Mouse (Mus musculus): ENCODE measurements at regions not wholly inside any gene's neighbourhood (a gene's known extent, or its start where the extent isn't known, plus 50 kb on each side); places are given as distances from the start of the nearest gene placed in this dataset.
A peak's percentile ranks its signal among the peaks of the same experiment; 100 is the strongest.

GRCm38 (mm10) chr17:49219512-49220197 is 208.5 kb upstream of the Mocs1 start:
- DNase-seq, result no peak

GRCm38 (mm10) chr17:49223212-49223611 is 204.9 kb upstream of the Mocs1 start:
- DNase-seq, result no peak

DNA sequence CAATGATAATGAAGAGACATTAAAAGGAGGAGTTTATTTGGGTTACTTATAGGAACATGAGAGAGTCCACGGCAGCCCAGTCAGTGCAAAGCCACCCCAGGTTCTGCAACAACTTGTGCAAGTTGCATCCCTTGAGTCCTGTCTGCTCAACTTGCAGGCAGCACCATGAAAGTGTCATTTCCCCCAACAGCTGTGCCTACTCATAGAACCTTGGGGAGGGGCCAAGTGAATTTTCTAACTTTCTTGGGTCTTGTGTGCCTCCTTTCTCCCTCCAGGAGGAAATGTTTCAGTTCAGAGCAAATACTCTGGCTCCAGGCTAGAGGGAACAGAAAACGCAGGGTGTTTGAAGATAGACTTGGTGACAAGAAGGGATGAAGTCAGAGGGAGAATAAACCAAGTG is 204.5 kb upstream of the Mocs1 start:
- DNase-seq, result peak; percentile 73

GRCm38 (mm10) chr17:49225255-49226015 is 202.7 kb upstream of the Mocs1 start:
- DNase-seq, result no peak

DNA sequence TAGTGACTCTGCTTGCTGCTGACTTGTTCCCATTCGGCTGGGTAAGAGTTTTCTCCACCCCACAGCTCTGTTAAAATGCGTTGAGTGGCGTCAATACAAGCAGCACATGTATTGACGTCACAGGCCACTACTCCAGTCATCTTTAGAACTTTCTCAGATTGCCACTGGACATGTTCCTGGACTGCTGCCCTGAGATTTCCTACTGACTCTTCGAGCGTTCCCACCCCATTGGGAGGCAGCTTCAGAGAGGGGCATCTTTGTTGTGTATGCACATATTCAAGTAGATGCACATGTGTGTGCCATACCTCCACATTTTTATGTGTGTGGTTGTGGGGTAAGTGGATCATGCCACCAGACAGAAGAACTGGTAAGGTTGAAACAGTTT is 202.2 kb upstream of the Mocs1 start:
- no peak for DNase-seq

DNA sequence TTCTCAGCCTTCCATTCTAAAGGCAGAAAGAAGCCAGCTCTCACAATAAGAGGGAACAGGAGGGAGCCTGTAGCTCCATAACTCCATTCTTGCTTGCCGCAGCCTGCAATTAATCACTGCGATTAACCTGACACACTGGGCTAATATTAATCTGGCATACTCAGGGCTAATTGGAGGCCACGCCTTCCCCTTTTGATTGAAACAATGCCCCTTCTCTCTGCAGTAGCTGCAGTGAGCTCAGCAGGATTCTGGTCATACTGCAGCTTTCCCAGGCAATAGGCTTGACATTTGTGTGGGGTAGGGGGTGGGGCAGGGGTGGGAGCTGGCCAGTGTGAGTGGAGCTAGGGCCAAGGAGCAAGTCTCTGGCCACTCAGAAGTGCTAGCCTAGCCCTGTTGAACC is 196.9 kb upstream of the Mocs1 start:
- DNase-seq, result no peak

- no peak for DNase-seq
These were observed 188.1 kb upstream of the Mocs1 start for GRCm38 (mm10) chr17:49240097-49240496.

DNA sequence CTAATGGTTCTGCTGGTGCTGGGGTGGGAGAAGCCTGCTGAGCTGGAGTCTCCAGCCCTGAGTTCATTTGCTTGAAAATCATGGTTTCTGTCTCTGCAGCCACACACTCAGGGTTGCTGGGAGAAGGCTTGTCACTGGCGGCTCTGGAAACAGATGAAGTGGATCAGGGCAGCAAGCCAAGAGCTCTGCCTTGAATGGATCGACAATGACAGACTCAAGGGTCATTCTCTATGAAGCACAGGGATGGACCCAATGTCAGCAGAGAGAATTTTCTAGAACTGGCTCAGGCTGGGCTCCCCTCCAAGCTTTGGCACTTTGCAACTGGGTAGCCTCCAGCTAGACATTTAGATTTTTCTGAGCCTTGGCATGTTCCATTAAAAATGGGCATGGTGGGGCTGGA is 184.7 kb upstream of the Mocs1 start:
- peak; percentile 82 for DNase-seq

GRCm38 (mm10) chr17:49245013-49245412 is 183.1 kb upstream of the Mocs1 start:
- no peak for DNase-seq

DNA sequence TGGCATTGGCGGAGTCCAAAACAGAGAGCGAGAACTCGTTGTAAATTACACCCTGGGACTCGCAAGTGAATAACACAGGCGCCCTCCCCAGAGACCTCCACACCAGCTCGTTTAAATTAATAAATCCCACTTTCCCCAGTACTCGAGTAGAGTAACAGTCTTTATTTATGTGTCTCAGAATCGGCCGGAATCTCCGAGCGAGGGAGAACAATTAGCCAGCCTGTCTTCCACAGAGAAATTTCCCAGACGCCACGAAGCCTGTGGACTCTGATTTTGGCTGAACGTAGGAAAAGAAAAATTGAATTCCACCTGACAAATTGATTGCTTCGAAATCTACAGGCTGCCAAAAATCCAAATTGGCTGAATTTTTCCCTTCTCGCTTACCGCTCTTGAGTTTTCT is 180.9 kb upstream of the Mocs1 start:
- peak; percentile 39 for DNase-seq

DNA sequence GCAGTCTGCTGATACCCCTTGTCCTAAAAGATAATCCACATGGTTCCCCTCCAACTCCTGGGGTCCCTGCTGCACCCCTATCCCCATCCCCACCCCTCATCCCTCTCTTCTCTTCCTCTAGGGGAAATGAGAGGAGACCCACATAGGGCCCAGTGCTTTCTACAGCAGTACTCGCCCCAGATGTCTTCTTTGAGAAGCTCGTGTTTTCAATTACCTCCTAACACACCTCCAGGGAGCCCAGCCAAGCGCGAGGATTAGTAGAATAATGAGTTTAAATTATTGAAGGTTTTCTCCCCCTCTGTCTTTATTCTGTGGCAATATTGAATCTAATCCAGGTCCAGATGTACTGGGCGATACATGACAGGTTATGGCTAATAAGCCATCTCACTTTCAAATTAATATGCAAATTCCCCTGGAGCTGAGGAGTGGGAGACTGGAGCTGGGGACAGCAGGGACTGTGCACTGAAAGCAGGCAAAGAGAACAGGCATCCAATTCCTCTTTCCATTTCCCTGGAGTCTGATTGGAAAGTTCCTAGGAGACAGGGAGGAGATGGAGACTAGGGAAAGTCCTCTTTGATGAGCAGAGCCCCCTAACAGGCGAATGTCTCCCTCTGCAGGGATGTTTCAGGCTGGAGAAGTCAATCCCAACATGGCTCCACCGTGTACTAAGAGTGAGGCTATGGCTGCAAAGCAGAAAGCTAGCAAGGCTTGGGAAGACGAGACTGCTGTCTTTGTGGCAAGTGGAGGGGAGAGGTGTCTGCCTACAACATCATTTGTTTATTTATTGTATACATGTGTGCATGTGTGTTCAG is 177.2 kb upstream of the Mocs1 start:
- no peak for DNase-seq

- no peak for DNase-seq
These were observed 175.9 kb upstream of the Mocs1 start for GRCm38 (mm10) chr17:49252271-49252670.

DNA sequence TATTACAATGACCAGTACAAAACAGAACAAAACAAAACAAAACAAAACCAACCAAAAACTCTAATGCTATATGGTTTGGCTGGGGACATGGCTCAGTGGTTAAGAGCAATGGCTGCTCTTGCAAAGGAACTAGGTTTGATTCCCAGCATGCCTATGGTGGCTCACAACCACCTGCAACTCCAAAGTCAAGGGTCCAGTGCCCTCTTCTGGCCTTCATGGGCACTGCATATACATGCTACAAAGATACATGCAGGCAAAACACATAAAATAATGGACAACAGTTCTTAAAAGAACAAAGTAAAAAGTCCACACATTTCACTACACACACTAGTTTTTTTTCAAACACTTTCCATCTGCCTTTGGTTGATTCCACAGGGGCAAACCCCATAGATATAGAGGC is 169.7 kb upstream of the Mocs1 start:
- DNase-seq, result no peak

GRCm38 (mm10) chr17:49262394-49262793 is 165.8 kb upstream of the Mocs1 start:
- no peak for DNase-seq

DNA sequence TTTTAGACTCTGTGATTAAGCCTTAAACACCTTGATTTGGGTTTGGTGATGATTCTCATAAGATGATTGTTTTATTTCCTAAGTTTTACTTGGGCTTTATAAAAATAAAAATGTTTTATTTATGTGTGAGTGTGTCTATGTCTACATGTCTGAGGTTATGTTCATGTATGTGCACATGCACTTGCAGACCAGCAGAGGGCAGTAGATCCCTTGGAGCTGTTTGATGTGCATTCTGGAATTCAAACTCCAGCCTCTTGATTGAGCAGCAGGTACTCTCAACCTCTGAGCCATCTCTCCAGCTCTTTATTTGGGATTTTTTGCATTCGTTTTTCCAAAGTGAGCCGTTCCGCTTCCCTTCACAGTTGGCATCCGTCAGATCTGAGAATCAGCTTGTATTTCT is 161.8 kb upstream of the Mocs1 start:
- no peak for DNase-seq

GRCm38 (mm10) chr17:49269943-49270342 is 158.2 kb upstream of the Mocs1 start:
- peak; percentile 16 for DNase-seq

DNA sequence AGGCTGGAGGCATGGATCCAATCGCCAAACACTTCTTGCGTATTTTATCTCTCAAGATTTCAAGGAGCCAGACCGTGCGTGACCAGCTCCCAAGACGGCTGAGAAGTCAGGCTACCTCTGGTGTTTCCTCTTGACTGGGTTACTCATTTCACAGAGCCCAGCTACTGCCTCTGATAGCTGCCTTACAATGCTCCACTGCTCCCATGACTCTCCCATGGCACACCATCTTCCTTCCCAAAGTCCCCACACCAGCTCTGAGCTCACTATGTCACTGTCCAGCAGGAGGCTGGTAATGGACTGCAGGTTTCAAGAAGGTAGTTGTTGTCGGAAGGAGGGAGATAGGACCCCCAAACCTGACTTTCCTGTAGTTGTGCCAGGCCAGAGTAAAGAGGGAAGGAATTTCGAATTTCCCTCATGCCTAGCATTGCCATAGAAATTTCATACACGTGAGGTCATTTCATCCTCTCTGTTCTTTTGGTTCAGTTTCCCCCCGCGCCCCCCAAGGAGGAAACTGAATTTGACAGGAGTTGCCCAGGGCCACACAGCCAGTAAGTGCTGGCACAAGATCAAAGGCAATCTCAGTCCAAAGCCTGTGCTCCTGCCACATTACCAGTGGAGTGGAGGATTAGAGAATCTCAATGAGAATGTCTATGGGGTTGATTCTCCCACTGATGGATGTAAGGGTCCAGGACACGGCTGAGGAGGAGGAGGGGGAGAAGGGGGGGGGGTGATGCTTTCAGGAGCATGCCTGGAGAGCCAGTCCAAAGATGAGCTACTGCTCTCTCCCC is 155.3 kb upstream of the Mocs1 start:
- DNase-seq, result no peak

GRCm38 (mm10) chr17:49274936-49275335 is 153.2 kb upstream of the Mocs1 start:
- DNase-seq, result no peak

- DNase-seq, result no peak
These were observed 152.7 kb upstream of the Mocs1 start for GRCm38 (mm10) chr17:49275421-49275820.

DNA sequence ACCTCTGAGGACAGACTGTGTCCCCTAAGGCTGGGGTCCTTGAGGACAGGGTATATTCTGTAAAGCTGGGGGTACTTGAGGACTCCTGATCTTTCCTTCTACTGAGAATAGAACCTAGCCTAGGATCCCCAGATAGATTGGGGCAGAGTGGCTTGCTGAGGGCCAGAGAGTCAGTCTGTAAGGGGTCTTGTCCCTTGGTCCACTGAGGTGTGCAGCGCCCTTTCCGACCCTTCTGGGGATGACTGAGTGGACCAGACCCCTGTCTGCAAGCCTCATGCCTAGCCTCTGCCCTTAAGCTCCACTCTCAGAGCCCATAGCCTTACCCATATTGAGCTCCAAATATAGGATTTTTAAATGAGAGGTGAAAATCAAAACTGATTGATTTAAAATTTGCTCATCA is 152.2 kb upstream of the Mocs1 start:
- no peak for DNase-seq

- DNase-seq, result no peak
These were observed 149.6 kb upstream of the Mocs1 start for GRCm38 (mm10) chr17:49278541-49278940.

GRCm38 (mm10) chr17:49278973-49279727 is 149.0 kb upstream of the Mocs1 start:
- DNase-seq, result no peak

Data from kidney, postnatal 10 days (tissue).